Mouse (Mus musculus): ENCODE measurements around the gene Gng13.

The Gng13 gene

DNA sequence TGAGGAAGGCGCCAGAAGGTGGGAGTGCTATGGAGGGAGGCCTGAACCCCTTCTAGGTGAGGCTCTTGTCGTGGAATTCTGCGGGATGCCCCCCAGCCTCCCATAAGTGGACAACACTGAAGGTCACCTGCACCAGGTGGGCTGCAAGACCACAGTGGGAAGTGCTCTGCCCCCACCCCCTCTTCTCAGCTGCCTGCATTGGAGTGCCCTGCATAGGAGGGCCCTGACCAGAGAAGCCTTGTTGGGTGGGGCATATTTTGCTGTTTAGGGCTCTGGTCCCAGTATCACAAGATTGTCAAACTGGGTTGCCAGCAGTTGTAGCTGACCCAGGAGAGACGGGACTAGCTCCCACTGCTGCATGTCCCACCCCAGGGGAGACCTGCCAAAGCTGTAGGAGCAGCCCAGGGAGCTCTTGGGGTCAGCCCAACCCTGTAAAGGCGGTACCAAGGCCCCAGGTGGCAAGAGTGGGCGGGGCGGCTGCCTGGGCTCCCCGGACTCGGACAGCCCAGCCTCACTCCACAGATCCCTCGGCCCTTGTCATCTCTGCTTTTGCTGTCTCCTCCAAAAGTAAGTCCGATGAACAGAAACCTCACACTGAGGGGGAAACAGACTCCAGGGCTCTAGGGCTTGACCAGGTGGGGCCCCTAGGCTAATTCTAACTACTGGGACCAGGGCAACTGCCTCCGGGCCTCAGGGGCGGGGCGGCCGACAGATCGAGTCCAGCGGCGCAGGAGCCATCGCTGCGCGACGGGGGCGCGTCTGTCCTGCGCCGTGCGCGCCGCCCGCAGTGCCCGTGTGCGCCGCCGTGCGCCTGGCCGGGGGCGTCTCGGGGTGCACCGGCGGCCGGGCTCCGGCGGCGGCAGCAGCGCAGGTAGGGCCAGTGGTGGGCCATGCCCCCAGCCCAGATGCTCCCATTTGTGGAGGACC, at the start of gene Gng13:
Gene Gng13, plus strand, starts transcription at position 461 of the 927 bp plus-strand sequence.
- DNase-seq (ENCODE audit: low spot score in 2 of 2), result no peak

DNA sequence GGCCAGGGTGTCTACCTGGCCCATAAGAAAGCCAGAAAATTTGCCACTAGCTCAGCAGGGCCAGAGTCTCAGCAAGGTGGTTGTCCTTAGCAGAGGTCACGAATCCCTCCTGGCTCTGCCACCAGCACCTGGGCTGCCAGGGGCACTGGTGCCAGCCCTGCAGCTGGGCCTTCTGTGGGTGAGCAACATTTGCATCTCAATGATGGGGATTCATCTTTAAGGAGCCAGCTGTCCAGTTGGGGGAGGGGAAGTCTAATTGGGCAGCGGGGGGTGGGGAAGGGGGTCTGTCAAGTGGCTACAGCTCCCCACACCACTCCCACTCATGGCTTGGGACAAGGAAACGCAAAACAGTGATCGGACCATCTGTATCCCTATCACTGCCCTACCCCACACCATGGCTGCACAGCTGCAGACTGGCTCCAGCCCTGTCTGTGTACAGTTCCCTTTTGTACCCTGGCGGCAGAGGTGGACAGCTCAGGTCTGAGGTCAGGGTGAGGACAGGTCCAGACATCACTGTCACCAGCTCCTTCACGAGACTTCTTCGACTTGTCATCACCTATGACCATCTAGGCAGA, 48.4 kb upstream of the Gng13 start:
- no peak for DNase-seq (ENCODE audit: low spot score in 2 of 2)

DNA sequence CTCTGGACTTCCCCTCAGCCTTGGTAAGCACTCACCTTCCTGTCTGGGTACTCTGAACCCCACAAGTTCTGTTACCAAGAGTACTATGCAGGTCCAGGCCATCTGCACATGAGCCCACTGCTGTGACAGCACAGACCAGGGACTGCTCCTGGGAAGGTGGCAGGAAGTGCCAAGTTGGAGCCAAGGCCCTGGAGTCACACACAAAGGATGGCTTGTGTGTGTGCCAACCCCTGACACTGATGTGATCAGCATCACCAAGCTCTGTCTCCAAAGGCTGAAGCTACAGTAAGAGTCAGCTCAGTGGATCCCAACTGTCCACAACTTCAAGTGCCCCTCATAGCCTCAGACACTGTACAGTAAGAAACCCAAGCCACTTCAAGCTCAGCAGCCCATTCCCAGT, 44.0 kb upstream of the Gng13 start:
- no peak for DNase-seq (ENCODE audit: low spot score in 2 of 2)

DNA sequence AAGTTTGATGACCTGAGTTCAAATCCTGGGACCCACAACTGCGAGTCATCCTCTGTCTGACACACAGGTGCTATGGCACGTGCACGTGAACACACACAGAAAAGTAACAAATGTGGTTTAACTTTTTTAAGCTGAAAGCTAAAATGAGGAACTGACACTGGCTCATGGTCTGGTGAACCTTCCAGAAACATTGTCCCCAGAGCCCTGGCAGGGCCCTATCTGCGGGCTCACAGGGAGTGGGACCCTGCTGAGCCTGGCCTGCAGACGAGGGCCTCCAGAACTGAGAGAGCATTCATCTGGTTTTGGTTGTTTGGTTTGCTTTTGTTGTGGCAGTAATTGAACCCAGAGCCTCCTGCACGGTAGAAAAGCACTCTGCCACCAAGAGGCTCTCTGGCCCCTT, 39.0 kb upstream of the Gng13 start:
- no peak for DNase-seq (ENCODE audit: low spot score in 2 of 2)

DNA sequence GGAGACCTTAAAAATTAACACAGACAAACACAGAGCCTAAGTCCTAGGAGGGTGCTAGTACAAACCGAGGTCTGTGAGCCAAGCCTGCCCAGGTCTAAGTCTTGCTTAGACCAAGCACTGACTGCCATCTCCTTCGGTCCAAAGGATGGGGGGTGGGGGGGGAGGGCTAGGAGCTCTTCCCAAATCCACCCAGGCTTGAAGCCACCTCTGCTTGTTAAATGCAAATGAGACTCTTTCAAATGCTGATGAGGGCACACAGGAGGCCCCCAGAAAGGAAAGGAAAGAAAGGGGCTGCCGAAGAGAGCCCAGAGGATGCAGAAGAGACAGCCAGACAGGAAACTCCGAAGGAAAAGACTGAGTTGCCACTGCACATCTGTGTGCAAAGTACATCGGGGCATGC, 37.2 kb upstream of the Gng13 start:
- no peak for DNase-seq (ENCODE audit: low spot score in 2 of 2)

DNA sequence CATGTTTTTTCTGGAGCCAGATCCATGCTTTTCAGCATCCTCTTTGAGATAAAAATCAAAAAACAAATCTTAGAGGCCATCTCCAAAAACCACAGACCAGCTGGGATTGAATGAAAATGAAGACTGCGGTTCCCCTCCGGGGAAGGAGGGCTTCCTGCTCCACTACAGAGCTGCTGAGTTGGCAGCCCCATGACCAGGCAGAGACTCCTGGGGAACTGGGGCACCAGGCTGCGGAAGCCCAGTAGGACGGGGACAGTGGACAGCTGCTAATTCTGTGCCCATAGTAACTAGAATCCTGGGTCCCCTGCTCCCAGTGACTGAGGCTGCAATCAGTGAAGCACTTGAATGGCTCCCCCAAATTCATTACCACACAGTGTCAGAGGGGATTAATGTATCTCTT, 35.3 kb upstream of the Gng13 start:
- no peak for DNase-seq (ENCODE audit: low spot score in 2 of 2)

DNA sequence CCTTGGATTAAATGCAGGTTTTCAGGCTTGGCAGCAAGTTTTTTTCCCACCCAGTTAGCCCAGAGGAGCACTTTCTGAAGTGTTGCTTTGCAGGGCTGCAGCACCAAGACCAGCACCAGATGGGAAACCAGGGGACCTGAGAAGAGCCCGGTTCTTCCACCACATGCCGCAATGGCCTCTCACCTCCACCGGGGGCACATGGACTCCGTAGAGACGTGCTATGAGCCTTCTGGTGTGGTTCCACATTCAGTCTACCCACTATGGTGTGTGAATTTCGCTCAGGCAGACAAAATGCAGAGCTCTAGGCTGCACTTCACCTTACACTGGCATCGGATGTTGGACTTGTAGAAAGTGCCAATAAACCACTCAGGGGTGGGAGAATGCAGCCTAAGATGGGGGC, 30.6 kb upstream of the Gng13 start:
- no peak for DNase-seq (ENCODE audit: low spot score in 2 of 2)

DNA sequence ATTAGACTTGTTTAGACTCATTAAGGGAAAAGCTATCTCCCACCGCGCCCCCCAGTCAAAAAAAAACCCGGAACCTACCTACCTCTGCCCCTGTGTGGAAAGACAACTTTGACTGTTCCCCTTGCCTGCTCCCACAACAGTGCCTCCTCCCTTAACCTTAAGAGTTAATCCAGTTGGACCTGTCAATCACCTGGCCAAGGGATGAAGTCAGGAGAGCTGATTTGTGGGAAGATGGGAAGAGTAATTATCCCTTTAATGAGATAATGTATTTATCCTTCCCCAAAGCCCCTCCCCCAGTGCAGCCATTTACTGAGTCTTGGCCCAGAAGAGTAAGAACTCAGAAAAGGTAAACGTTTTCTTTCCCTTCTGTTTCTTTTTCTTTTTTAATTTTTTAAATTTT, 28.0 kb upstream of the Gng13 start:
- DNase-seq (ENCODE audit: low spot score in 2 of 2), result no peak

DNA sequence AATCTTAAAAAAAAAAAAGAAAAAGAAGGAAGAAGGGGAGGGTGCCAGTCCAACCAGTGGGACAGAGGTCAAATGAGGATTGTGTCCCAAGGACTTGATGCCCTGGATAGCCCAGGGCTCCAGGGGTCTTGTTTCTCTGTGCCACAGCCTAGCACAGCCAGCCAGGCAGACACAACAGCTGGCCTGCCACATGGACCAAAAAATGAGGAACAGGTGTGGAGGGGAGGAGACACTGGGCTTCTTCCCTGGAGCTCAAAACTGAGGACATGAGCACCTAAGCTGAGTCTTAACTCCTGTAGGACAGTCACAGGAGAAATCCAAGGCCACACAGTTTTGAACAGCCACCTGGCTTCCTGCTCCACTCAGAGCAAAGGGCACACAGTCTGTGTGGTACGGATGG, 20.7 kb upstream of the Gng13 start:
- no peak for DNase-seq (ENCODE audit: low spot score in 2 of 2)

DNA sequence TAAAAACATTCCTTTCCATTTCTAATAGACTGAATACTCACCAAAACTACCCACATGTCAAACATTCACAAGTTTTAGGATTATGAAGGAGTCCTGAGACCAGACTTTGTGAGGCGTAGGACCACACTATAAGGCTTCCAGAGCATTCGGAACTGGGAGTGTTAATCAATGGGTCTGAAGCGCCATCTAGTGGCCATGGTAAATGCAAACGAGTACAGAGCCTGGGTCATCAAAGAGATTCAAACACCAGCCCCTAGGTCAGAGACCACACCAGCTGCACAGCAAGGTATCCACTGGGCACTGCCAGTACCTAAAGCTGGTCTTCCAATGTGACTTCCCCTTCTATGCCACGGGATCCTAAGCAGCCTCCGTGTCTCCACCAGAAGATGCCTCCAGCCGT, 18.5 kb upstream of the Gng13 start:
- DNase-seq (ENCODE audit: low spot score in 2 of 2), result peak in 1 of 2 experiments; percentile 74

DNA sequence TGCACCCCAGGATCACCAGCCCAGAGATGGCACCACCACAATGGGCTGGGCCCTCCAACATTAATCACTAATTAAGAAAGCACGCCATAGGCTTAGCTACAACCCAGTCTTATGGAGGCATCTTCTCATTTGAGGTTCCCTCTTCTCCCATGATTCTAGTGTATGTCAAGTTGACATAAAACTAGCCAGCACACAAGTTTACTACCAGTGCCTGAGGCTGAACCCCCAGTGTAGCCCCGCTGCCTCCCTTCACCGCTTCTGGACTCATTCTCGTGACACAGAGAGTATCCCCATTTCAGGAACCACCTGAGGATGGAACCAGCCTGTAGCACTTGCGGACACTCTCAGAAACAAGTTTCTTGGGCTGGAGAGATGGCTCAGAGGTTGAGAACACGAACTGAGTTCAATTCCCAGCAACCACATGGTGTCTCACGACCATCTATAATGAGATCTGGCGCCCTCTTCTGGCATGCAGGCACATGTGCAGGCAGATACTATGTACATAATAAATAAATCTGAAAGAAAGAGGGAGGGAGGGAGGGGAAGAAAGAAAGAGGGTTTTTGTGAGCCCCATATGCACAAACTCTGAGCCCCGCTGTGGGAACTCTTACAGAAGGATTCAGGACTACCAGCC, 16.0 kb upstream of the Gng13 start:
- no peak for DNase-seq (ENCODE audit: low spot score in 2 of 2)

DNA sequence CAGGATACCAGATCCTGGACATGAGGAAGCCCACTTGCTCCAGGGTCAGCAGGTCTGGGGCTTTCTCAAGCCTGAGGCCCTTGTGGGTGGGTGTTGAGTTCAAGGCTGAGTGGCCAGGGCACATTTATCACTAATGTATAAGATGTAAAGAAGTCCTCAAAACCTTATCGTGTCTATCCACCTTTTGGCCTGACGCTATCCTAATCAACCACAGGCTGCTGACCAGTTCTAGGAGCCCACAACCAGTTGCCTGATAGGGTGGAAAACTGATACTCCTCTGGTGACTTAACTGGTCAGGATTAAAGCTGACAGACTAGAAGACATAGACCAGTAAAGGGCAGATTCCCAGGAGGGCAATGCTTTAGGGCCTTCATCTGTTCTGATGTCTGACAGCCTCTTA, 7.0 kb upstream of the Gng13 start:
- DNase-seq (ENCODE audit: low spot score in 2 of 2), result no peak

DNA sequence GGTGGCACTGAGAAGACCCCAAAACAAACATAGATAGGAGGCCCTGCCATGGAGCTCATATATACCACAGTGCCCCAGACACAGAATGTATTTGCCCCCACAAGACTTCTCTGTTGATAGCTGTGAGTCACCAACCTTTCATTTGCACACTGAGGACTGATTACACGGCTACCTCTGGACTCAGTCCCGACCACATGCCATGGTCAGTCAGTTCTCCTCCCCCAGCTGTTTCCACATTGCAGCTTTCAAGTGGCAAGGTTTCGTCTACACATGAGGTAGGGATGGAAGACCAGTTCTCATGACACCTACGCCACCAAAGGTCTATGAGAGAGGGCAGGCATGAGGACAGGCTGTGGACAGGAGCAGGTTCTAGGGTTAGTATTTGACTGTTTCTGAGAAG, 5.8 kb upstream of the Gng13 start:
- no peak for DNase-seq (ENCODE audit: low spot score in 2 of 2)

DNA sequence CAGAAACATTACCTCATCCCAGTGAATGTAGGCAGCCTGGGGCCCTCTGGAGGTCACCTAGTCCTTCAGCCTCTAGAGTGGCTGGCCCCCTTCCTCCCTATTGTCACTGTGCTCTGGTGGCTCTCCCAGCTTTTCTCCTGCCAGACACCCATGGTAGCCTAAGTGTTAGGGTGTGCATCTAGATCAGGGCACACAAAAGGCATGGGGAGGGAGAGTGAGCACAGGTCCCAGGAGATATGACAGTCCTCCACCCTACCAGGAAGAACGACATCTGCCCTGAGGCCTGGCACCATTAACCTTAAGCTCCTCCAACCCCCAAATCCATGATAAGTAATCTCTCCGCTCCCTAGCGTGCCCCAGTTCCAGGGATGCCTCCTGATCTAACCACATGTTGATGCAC, 1.3 kb upstream of the Gng13 start:
- no peak for DNase-seq (ENCODE audit: low spot score in 2 of 2)

DNA sequence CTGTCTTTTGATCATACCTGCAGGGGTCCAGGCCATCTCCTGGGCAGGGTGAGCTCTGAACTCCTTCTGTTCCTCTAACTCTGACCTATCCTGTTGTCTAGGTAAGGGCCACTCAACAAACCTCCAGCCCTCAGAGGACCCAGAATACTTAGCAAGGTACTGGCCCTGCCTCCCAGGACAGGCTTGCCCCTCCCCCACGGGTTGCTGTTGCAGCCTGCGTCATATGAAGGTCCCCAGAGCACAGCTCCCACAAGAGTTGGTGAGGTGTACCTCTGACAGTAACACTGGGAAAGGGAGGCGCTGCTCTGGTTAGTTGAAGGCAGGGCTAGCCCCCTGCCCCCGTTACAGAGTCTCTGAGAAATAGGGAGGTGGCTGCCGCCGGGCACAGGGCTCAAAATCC, 841 bp upstream of the Gng13 start:
- DNase-seq (ENCODE audit: low spot score in 2 of 2), result no peak

DNA sequence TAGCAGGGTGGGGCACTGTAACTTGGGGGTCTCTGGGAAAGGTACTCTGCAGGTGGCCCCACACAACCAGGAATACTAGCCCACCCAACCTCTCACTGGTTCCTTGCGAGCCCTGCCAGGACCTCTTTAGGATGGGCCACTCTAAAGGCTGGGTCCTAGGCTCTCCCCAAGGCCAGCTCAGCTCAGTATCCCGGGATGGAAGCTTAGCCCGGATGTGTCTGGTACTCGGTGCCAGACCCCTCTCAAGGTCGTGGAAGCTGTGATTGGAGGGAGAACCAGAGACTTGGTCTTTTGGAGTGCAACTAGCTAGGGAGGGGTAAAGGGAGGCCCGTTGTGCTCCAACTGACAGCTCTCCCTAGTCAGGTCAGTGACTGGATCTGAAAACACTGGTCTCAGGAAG, 720 bp downstream of the Gng13 start:
- DNase-seq (ENCODE audit: low spot score in 2 of 2), result no peak

DNA sequence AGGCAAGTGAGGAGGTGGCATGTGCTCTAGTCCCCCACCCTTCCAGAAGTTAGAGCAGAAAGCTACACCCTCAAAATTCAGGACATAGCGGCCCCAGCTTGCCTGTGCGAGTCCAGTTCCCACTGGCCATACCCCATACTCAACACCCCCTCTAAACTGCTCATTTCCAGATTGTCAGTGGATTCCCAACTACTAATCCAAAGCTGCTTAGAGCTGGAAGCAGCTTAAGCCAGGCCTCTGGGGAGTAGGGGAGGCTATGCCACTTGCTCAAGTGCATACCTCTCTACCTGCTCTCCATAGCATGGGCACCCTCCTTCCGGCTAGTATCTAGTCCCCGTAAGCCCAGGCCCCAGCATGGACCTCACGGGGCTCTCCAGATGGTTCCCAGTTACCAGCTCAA, 4.5 kb downstream of the Gng13 start:
- no peak for DNase-seq (ENCODE audit: low spot score in 2 of 2)

DNA sequence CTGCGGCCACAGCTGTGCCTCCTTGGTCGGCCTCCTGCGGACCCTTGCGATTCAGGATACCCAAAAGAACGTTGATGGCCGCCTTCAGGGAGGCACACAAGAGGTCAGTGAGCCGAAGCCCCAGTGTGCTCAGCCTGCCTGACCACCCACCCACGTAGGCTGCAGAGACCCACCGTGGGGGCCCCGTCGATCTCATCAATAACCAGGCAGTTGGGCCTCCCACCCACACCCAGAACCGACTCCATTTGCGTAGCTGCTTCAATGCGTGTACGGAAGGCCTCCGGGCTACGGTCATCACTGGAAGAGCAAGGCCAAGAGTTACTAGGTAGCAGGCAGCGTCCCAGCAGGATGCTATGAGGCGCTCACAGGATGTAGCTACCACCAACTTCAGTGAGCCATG, 6.5 kb downstream of the Gng13 start:
- no peak for DNase-seq (ENCODE audit: low spot score in 2 of 2)

DNA sequence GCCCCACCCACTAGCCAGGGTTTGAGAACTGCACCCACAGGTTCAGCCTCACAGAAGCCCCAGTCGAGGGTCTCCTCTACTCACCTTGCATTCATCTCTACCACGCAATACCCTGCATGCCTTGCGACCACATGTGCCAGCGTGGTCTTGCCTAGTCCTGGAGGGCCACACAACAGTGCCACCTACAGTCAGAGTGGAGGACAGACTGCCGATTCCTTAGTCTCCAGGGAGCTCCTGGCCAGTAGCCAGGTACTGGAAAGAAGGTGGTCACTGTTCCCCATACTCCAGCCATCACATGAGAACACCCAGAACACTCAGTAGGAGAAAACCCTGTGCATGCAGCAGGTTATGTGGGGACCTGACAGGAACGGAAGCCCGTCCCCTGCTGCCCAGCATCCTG, 6.9 kb downstream of the Gng13 start:
- DNase-seq (ENCODE audit: low spot score in 2 of 2), result no peak

DNA sequence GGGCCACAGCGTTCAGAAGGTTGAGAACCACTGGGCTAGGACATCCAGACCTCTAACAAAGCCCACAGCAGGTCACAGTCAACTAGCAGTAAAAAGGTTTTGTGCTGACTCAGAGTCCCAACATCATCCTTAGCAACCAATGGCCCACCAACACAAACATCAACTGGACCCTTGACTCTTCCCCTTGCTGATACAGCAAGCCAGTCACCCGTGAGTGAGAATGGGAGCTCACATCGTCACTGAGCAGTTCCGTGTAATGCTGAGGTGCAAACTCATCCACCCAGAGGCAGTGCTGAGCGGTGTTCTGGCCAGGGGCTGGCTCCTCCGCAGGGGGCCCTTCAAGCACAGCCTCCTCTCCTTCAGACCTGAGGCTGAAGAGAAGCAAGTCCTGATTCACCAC, 8.3 kb downstream of the Gng13 start:
- DNase-seq (ENCODE audit: low spot score in 2 of 2), result no peak

DNA sequence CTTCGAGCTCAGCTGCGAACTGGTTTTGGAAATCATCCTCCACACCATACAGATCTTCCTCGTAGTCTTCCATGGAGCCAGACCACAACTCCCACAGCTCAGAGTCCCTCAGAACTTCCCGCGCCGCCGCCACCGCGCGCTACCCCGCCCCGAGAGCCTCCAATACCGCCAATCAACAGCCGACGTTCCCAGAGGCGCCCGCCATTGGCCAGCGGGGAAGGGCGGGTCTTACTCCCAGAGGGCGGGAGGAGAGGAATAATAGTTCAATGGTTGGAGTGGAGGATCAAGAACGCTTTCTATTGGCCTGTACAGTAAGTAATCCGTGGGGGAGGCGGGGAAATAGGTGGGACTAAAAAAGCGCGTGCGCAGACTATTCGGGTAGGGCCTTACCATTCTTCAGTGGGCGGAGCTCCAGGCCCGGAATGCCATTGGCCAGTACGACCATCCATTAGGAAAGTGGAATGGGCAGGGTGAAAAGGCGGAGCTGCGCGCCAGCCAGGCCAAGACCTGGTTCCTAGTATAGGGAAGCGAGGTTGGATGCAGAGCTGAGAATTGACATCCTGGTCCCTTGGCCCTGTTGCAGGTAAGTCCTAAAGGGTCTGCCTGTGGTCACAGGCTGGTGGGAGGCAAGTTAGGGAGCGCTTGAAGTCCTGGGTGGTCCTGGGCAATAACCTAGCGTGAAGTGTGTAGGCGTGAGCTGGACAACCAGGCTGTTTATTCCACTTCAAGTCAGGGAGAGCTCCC, 10.5 kb downstream of the Gng13 start, which contains the start of the genes Chtf18 and Rpusd1:
Gene Chtf18, minus strand, starts transcription at position 155 of the 744 bp plus-strand sequence.
Gene Rpusd1, plus strand, starts transcription at position 406 of the 744 bp plus-strand sequence.
- DNase-seq (ENCODE audit: low spot score in 2 of 2), result peak; percentile 99 to 100

DNA sequence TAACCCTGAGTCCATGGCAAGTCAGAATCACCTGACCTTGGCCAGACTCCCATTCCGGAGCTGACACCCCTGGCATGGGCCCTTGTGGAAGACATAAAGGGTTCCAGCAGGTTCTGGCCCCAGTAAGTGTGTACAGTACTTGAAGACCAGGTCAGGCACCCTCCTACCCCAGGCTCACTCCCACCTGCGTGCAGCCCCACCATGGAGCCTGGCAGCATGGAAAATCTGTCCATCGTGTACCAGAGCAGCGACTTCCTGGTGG, 11.0 kb downstream of the Gng13 start:
- no peak for DNase-seq (ENCODE audit: low spot score in 2 of 2)
